Mouse (Mus musculus): ENCODE measurements around the gene Dhx35. TPM values are rescaled to one million over a fixed set of nuclear protein-coding genes. Genes with fewer than 3 reads are reported as not detected.
A peak's percentile ranks its signal among the peaks of the same experiment; 100 is the strongest.

Gene Dhx35
- polyA plus RNA-seq, 1 experiment from 2014 or later, result 14.2 TPM

DNA sequence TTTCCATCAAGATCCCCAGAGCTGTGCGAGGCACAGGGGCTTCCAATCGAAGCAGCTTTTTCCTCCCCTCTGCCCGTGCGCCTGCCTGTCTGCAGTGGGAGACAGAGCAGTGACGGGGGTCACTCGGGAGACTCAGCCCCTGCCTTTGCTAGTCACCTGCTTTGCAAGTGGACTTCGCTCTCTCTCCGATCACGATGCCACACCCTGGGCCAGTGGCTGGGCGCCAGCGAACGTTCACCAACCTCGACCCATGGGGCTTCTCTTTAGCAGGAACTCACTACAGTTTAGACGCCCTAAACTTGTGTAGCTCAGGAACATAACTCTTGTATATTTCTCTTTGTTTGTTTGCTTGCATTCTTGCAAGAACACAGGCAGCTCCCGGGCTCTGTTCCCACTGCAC is 63.0 kb downstream of the Dhx35 start:
- Histone ChIP-seq H3K27me3 (ENCODE audit: control insufficient read depth, insufficient read depth, low read length) (no peaks in the 10 kb centered on the region), H3K27ac (replicated peaks in 1 of 2; ENCODE audit: control insufficient read depth in 1 of 2, insufficient read depth in 1 of 2, low read depth in 2 of 2, low read length in 2 of 2) (no peak overlapping the region), H3K4me3 (ENCODE audit: control insufficient read depth in 1 of 2, insufficient read depth in 1 of 2, low read depth in 1 of 2, low read length in 2 of 2) (no peak overlapping the region), H3K36me3 (ENCODE audit: control insufficient read depth, insufficient read depth, low read length) (peaks cover 58% of the 10 kb centered on the region), H3K9me3 (ENCODE audit: control insufficient read depth, low read length) (no peaks in the 10 kb centered on the region), H3K4me2 (ENCODE audit: low read length) (no peak overlapping the region), H3K9ac (ENCODE audit: low read length) (no peak overlapping the region), H3K4me1 (ENCODE audit: control insufficient read depth in 2 of 2, insufficient read depth in 2 of 2, low read length in 2 of 2) (no peaks in the 10 kb centered on the region)
- 86% methylated on average over 15 of the region's 15 CpGs for WGBS
- no peak for ATAC-seq (ENCODE audit: insufficient number of reproducible peaks, insufficient read depth, low FRiP score, low read depth)

DNA sequence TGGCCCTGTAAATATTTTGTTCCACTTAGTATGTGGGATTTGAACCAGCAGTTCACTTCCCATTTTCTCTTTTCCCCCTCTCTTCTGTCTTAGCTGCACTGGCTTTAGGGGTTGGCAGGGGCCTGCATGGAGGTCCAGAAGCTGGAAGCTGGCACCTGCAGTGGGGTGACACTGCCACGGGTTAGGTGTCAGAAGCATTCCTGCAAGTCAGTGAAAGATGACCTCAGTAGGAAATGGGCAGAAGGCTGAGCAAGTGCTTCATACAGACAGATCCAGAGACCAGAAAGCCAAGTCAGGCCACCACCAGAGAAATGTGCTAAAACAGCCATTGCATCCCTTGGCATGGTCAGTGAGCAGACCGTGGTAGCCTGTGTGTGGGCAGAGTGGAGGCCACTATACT is 66.5 kb downstream of the Dhx35 start:
- no peak for ATAC-seq (ENCODE audit: insufficient number of reproducible peaks, insufficient read depth, low FRiP score, low read depth)
- Histone ChIP-seq H3K27ac (replicated peaks in 1 of 2; ENCODE audit: control insufficient read depth in 1 of 2, insufficient read depth in 1 of 2, low read depth in 2 of 2, low read length in 2 of 2) (no peak overlapping the region), H3K9me3 (ENCODE audit: control insufficient read depth, low read length) (no peaks in the 10 kb centered on the region), H3K9ac (ENCODE audit: low read length) (no peak overlapping the region), H3K27me3 (ENCODE audit: control insufficient read depth, insufficient read depth, low read length) (no peaks in the 10 kb centered on the region), H3K4me2 (ENCODE audit: low read length) (no peak overlapping the region), H3K36me3 (ENCODE audit: control insufficient read depth, insufficient read depth, low read length) (peaks cover 37% of the 10 kb centered on the region), H3K4me3 (ENCODE audit: control insufficient read depth in 1 of 2, insufficient read depth in 1 of 2, low read depth in 1 of 2, low read length in 2 of 2) (no peak overlapping the region), H3K4me1 (ENCODE audit: control insufficient read depth in 2 of 2, insufficient read depth in 2 of 2, low read length in 2 of 2) (peaks cover 3 to 4% of the 10 kb centered on the region in 2 experiments; a peak in 1 of 4 replicates)
- WGBS, result 66% methylated on average over 2 of the region's 2 CpGs

DNA sequence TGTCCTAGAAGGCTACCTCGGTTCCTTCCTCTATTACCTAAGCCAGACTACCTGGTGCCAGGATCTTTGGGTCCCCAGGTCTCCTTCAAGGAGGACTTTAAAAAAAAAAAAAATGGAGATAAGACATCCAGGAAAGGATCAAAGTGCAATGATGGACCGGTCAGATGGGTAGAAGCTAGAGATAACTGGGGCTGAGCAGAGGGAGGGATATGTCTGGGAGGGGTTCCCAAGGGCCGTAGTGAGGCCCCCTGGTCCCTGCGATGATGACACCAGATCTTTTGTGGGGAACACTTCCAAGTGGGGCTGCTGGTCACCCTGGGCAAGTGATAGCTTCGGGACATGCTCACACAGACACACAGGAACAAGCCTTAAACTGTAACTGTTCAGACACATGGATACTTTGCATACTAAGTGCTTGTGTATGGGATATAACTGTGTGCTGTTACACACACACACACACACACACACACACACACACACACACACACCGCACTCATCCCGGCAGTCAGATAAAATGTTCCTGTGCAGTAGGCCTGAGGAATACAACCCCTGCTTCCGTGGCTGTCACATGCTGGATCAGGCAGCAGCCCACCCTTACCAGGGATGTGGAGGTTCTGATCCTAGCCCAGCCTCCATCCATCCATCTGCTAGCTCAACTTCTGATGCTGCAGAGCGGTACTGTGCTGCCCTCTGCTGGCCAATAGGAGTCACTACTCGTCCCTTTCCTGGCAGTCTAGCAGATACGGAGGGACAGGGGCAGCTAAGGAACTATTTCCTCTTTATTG is 68.9 kb downstream of the Dhx35 start:
- Histone ChIP-seq H3K4me3 (ENCODE audit: control insufficient read depth in 1 of 2, insufficient read depth in 1 of 2, low read depth in 1 of 2, low read length in 2 of 2) (no peak overlapping the region), H3K4me1 (ENCODE audit: control insufficient read depth in 2 of 2, insufficient read depth in 2 of 2, low read length in 2 of 2) (peaks cover 3 to 4% of the 10 kb centered on the region in 2 experiments; a peak in 1 of 4 replicates), H3K27ac (replicated peaks in 1 of 2; ENCODE audit: control insufficient read depth in 1 of 2, insufficient read depth in 1 of 2, low read depth in 2 of 2, low read length in 2 of 2) (no peak overlapping the region), H3K36me3 (ENCODE audit: control insufficient read depth, insufficient read depth, low read length) (peaks cover 13% of the 10 kb centered on the region; the same call in 1 of the 2 replicates), H3K9ac (ENCODE audit: low read length) (no peak overlapping the region), H3K27me3 (ENCODE audit: control insufficient read depth, insufficient read depth, low read length) (no peaks in the 10 kb centered on the region), H3K4me2 (ENCODE audit: low read length) (no peak overlapping the region), H3K9me3 (ENCODE audit: control insufficient read depth, low read length) (no peaks in the 10 kb centered on the region)
- ATAC-seq (ENCODE audit: insufficient number of reproducible peaks, insufficient read depth, low FRiP score, low read depth), result no peak
- WGBS, result 50% methylated on average over 11 of the region's 11 CpGs

DNA sequence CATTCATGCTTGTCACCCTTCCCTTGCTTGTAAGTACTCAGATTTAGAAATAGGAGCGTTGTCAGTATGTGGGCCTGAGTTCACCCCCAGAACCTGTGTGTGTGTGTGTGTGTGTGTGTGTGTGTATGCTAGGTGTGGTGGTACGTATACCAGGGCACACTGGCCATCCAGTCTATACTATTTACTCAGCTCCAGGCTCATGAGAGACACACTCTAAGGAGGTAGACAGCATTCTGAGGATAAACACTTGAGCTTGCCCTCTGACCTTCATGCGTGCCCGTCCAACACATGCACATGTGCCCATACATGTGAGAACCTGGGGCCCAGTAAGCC is 69.5 kb downstream of the Dhx35 start:
- no peak overlapping the region for H3K27ac ChIP-seq (replicated peaks in 1 of 2; ENCODE audit: control insufficient read depth in 1 of 2, insufficient read depth in 1 of 2, low read depth in 2 of 2, low read length in 2 of 2)
- 82% methylated on average over 4 of the region's 4 CpGs for WGBS
- no peak overlapping the region for H3K9ac ChIP-seq (ENCODE audit: low read length)
- H3K9me3 ChIP-seq (ENCODE audit: control insufficient read depth, low read length), result no peaks in the 10 kb centered on the region
- no peaks in the 10 kb centered on the region for H3K27me3 ChIP-seq (ENCODE audit: control insufficient read depth, insufficient read depth, low read length)
- no peak overlapping the region for H3K4me3 ChIP-seq (ENCODE audit: control insufficient read depth in 1 of 2, insufficient read depth in 1 of 2, low read depth in 1 of 2, low read length in 2 of 2)
- H3K4me2 ChIP-seq (ENCODE audit: low read length), result no peak overlapping the region
- H3K36me3 ChIP-seq (ENCODE audit: control insufficient read depth, insufficient read depth, low read length), result peaks cover 7% of the 10 kb centered on the region; the same call in 1 of the 2 replicates
- no peak for ATAC-seq (ENCODE audit: insufficient number of reproducible peaks, insufficient read depth, low FRiP score, low read depth)
- H3K4me1 ChIP-seq (ENCODE audit: control insufficient read depth in 2 of 2, insufficient read depth in 2 of 2, low read length in 2 of 2), result peaks cover 3 to 4% of the 10 kb centered on the region in 2 experiments; a peak in 1 of 4 replicates

DNA sequence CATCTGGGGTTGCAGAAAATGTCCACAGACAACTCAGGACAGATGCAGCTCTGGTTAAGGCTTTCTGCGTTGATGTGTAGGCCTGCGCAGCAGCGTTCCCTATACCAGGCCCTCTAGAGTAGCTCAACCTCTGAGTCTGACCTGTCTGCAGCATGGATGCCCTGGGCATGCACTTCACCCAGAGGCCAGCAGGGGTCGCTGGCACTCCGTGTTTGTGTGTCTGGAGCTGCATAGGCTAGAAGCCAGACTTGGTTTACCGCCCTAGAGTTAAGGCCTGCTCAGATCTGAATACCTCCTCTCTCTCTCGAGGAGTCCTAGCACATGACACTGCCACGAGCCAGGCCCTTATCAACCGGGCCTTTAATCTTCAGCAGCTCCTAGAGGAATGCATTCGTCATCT is 70.8 kb downstream of the Dhx35 start:
- Histone ChIP-seq H3K9me3 (ENCODE audit: control insufficient read depth, low read length) (no peaks in the 10 kb centered on the region), H3K4me1 (ENCODE audit: control insufficient read depth in 2 of 2, insufficient read depth in 2 of 2, low read length in 2 of 2) (peaks cover 3 to 6% of the 10 kb centered on the region in 2 experiments; a peak in 1 of 4 replicates), H3K4me3 (ENCODE audit: control insufficient read depth in 1 of 2, insufficient read depth in 1 of 2, low read depth in 1 of 2, low read length in 2 of 2) (no peak overlapping the region), H3K36me3 (ENCODE audit: control insufficient read depth, insufficient read depth, low read length) (no peaks in the 10 kb centered on the region), H3K4me2 (ENCODE audit: low read length) (no peak overlapping the region), H3K27ac (replicated peaks in 1 of 2; ENCODE audit: control insufficient read depth in 1 of 2, insufficient read depth in 1 of 2, low read depth in 2 of 2, low read length in 2 of 2) (no peak overlapping the region), H3K9ac (ENCODE audit: low read length) (no peak overlapping the region), H3K27me3 (ENCODE audit: control insufficient read depth, insufficient read depth, low read length) (no peaks in the 10 kb centered on the region)
- WGBS, result 14% methylated on average over 10 of the region's 10 CpGs
- ATAC-seq (ENCODE audit: insufficient number of reproducible peaks, insufficient read depth, low FRiP score, low read depth), result peak; percentile 32; the same call in 1 of the 2 replicates

DNA sequence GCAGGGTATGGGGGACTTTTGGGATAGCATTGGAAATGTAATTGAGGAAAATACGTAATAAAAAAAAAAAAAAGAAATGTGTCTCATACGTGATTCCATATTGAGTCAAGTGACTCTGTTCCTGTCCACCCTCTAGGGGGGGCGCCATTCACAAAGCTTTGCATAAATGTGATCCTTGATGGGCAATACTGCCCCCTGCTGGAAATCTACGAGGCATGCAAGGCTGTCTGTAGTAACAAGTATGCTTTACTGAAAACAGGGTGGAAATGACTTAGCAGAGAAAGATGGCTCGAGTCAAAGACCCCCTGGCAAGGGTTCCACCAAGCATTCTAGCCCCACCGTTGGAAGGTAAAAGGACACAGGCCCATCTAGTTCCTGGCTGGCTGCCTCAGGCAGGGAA is 92.0 kb downstream of the Dhx35 start:
- no peak overlapping the region for H3K9ac ChIP-seq (ENCODE audit: low read length)
- H3K9me3 ChIP-seq (ENCODE audit: control insufficient read depth, low read length), result no peaks in the 10 kb centered on the region
- H3K27me3 ChIP-seq (ENCODE audit: control insufficient read depth, insufficient read depth, low read length), result no peaks in the 10 kb centered on the region
- 47% methylated on average over 6 of the region's 6 CpGs for WGBS
- no peaks in the 10 kb centered on the region for H3K36me3 ChIP-seq (ENCODE audit: control insufficient read depth, insufficient read depth, low read length)
- no peak overlapping the region for H3K4me2 ChIP-seq (ENCODE audit: low read length)
- peaks cover 0 to 2% of the 10 kb centered on the region in 2 experiments; a peak in 2 of 4 replicates for H3K4me1 ChIP-seq (ENCODE audit: control insufficient read depth in 2 of 2, insufficient read depth in 2 of 2, low read length in 2 of 2)
- ATAC-seq (ENCODE audit: insufficient number of reproducible peaks, insufficient read depth, low FRiP score, low read depth), result no peak
- no peak overlapping the region for H3K27ac ChIP-seq (replicated peaks in 1 of 2; ENCODE audit: control insufficient read depth in 1 of 2, insufficient read depth in 1 of 2, low read depth in 2 of 2, low read length in 2 of 2)
- no peak overlapping the region for H3K4me3 ChIP-seq (ENCODE audit: control insufficient read depth in 1 of 2, insufficient read depth in 1 of 2, low read depth in 1 of 2, low read length in 2 of 2)

DNA sequence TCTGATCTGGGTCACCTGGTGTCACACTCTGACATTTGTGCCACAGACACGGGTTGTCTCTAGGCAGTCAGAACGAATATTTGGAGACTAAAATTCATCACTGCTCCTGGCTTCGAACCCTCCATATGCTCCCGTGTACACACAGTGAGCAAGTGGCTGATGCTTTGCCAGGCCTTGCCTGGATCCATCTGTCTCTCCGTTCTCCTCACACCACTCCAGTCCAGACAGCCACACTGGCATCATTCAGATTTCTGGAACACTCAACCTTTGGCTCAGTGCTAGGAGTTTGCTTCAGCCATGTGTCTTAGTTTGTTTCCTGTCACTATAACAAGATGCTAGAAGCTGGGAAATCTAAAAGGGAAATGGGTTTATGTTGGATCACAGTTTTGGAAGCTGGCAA is 93.9 kb downstream of the Dhx35 start:
- no peaks in the 10 kb centered on the region for H3K36me3 ChIP-seq (ENCODE audit: control insufficient read depth, insufficient read depth, low read length)
- H3K4me2 ChIP-seq (ENCODE audit: low read length), result no peak overlapping the region
- no peak for ATAC-seq (ENCODE audit: insufficient number of reproducible peaks, insufficient read depth, low FRiP score, low read depth)
- no peak overlapping the region for H3K27ac ChIP-seq (replicated peaks in 1 of 2; ENCODE audit: control insufficient read depth in 1 of 2, insufficient read depth in 1 of 2, low read depth in 2 of 2, low read length in 2 of 2)
- H3K27me3 ChIP-seq (ENCODE audit: control insufficient read depth, insufficient read depth, low read length), result no peaks in the 10 kb centered on the region
- WGBS, result 86% methylated on average over 5 of the region's 5 CpGs
- H3K9me3 ChIP-seq (ENCODE audit: control insufficient read depth, low read length), result no peaks in the 10 kb centered on the region
- no peak overlapping the region for H3K4me3 ChIP-seq (ENCODE audit: control insufficient read depth in 1 of 2, insufficient read depth in 1 of 2, low read depth in 1 of 2, low read length in 2 of 2)
- peaks cover 0 to 2% of the 10 kb centered on the region in 2 experiments; a peak in 2 of 4 replicates for H3K4me1 ChIP-seq (ENCODE audit: control insufficient read depth in 2 of 2, insufficient read depth in 2 of 2, low read length in 2 of 2)
- no peak overlapping the region for H3K9ac ChIP-seq (ENCODE audit: low read length)

DNA sequence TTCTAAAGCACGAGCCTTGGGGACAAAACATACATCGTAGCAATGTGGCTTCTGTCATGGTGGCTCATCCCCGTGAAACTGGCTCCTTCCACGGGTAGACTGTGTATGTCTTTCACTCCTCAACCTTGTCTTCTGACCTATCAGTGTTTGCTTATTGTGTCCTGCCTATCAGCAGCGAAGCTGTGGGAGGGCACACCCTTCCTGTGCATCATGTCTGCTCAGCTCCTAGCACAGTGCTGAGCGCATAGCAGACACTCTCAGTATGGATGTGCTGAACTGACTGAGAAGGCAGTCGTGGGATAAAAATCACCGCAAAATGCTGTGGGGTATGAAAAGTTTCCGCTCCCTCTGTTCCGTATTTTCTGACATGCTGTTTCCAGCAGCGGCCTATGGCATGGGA is 94.6 kb downstream of the Dhx35 start:
- Histone ChIP-seq H3K36me3 (ENCODE audit: control insufficient read depth, insufficient read depth, low read length) (no peaks in the 10 kb centered on the region), H3K27me3 (ENCODE audit: control insufficient read depth, insufficient read depth, low read length) (no peaks in the 10 kb centered on the region), H3K4me1 (ENCODE audit: control insufficient read depth in 2 of 2, insufficient read depth in 2 of 2, low read length in 2 of 2) (peaks cover 0 to 2% of the 10 kb centered on the region in 2 experiments; a peak in 2 of 4 replicates), H3K27ac (replicated peaks in 1 of 2; ENCODE audit: control insufficient read depth in 1 of 2, insufficient read depth in 1 of 2, low read depth in 2 of 2, low read length in 2 of 2) (no peak overlapping the region), H3K9ac (ENCODE audit: low read length) (no peak overlapping the region), H3K4me2 (ENCODE audit: low read length) (no peak overlapping the region), H3K4me3 (ENCODE audit: control insufficient read depth in 1 of 2, insufficient read depth in 1 of 2, low read depth in 1 of 2, low read length in 2 of 2) (no peak overlapping the region), H3K9me3 (ENCODE audit: control insufficient read depth, low read length) (no peaks in the 10 kb centered on the region)
- no peak for ATAC-seq (ENCODE audit: insufficient number of reproducible peaks, insufficient read depth, low FRiP score, low read depth)
- WGBS, result 38% methylated on average over 11 of the region's 11 CpGs
